Mouse (Mus musculus): ENCODE measurements at regions not wholly inside any gene's neighbourhood (a gene's known extent, or its start where the extent isn't known, plus 50 kb on each side); places are given as distances from the start of the nearest gene placed in this dataset.

DNA sequence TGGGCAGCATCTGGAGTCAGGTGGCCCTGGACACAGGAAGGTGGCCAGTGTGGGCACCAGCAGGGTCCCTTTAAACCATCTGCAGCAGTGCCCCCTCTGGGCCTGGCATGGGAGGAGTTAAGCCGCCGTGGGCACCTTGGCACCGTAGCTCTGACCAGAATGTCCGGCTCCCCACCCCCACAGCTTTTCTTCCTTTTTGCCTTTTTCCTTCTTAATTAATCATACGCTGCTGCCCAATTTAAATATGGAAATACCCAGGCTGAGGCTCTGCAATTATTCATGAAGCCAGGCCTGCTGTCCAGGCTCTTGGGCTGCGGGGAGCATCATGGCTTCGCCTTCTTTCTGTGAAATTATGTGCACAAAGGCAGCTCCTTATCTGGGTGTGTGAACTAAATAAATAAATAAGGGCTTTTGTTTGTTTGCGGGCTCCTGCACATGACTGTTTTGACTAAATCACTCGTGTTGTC lies 70.6 kb upstream of the Wnt7b start:
- peaks cover 46% of the 10 kb centered on the region for H3K4me1 ChIP-seq
- H3K36me3 ChIP-seq = no peaks in the 10 kb centered on the region
- peak overlapping the region; percentile 46 for H3K4me2 ChIP-seq (replicated peaks)
- no peak overlapping the region for H3K9ac ChIP-seq
- peaks cover 92% of the 10 kb centered on the region for H3K27me3 ChIP-seq
- peak overlapping the region; percentile 97 for H3K27ac ChIP-seq
- no peak overlapping the region; the same call in 1 of the 2 replicates for H3K4me3 ChIP-seq
- peak; percentile 74 for ATAC-seq (ENCODE audit: low FRiP score)
- WGBS = 36% methylated on average over 9 of the region's 9 CpGs
- H3K9me3 ChIP-seq (replicated peaks) = no peaks in the 10 kb centered on the region

DNA sequence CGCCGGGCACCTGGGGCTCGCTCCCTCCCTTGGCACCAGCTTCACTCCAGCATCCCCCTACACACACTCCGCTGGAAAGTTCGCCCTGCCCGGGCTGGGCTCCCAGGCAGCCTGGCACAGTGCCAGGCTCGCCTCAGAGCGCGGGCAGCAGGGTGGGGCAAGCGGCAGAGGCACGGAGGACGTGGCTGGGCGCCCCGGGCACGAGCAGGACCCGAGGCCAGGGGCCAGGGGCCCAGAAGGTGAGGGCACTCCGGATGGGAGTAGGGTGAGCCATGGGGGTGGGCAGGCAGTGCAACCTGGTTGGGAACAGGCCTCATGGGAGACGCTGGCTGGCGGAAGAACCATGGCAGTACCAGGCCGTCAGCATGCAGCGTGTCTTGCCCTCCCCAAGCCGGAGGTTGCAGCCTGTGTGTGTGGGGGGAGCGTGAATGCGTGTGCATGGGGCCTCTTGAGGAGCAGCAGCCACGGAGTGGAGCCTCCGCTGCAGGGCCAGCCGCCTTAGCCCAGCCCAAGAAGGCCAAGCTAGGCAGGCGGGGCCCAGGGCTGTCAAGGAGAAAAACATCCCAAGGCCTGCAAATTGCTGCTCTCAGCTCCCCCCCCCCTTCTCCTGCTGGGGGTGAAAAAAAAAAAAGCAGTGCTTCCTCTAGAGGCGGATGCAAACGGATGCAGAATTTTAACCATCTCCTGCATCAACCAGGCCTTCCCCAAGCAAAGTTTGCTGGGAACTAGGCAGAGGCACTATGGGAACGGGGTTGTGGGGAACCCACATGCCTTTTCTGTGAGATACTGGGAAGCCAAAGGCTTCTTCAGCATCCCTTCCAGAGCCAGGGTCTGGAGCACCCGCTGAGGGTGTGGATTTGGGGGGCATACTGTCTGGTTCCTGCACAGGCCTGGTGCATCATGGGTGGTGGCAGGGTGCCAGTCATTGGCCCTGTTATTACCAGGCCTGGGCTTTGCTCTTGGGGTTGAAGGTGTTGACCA lies 71.4 kb upstream of the Wnt7b start:
- WGBS = 31% methylated on average over 28 of the region's 32 CpGs
- Histone ChIP-seq H3K4me1 (peaks cover 46% of the 10 kb centered on the region), H3K9ac (peak overlapping the region; percentile 60), H3K36me3 (no peaks in the 10 kb centered on the region), H3K9me3 (replicated peaks) (no peaks in the 10 kb centered on the region), H3K27ac (peak overlapping the region; percentile 97), H3K27me3 (peaks cover 92% of the 10 kb centered on the region), H3K4me3 (peak overlapping the region; percentile 29), H3K4me2 (replicated peaks) (peak overlapping the region; percentile 46)
- peak; percentile 85 for ATAC-seq (ENCODE audit: low FRiP score)

DNA sequence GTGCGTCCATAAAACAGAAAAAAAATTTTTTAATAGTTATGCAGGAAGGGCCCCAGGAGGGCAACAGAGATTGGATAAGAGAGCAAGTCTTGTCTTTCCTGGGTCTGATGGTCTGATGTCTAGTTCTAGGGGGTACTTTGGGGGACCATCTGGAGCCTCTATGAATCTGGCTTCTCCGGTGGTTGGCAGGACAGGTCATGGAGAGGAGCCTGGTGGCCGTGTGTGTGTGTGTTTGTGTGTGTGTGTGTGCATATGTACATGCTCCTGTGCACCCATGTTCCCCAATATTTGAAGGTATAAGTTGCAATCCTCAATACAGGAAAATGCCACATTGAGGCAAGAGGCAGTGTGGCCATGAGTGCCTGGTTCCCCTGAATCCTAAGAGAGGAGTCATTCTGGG lies 72.5 kb upstream of the Wnt7b start:
- H3K4me2 ChIP-seq (replicated peaks) = peak overlapping the region; percentile 46
- 94% methylated on average over 3 of the region's 3 CpGs for WGBS
- peaks cover 90% of the 10 kb centered on the region for H3K27me3 ChIP-seq
- peaks cover 46% of the 10 kb centered on the region for H3K4me1 ChIP-seq
- H3K36me3 ChIP-seq = no peaks in the 10 kb centered on the region
- no peaks in the 10 kb centered on the region for H3K9me3 ChIP-seq (replicated peaks)
- ATAC-seq (ENCODE audit: low FRiP score) = no peak
- H3K4me3 ChIP-seq = no peak overlapping the region
- H3K9ac ChIP-seq = no peak overlapping the region
- peak overlapping the region; percentile 97 for H3K27ac ChIP-seq

DNA sequence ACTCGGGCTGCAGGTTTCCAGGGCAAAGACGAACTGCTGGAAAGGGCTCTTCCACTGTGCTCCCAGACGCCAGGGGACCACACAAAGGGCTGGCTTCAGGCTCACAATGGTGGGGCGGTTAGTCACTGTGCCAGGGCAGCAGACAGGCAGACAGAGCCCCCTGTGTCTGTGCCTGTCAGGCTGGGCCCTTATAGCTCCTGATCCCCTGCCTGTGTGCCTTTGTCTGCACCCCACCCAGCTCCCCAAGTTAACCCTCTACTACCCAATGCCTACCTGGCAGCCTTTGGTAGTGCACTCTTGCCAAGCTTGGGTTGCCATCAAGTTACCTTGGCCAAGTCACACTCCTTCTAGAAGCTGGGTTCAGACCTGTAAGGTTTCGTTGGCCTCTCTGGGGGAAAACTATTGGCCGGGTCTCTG lies 73.5 kb upstream of the Wnt7b start:
- ATAC-seq (ENCODE audit: low FRiP score) = peak; percentile 70
- 43% methylated on average over 6 of the region's 6 CpGs for WGBS
- Histone ChIP-seq H3K27me3 (peaks cover 89% of the 10 kb centered on the region), H3K4me1 (peaks cover 49% of the 10 kb centered on the region), H3K4me3 (no peak overlapping the region), H3K9ac (peak overlapping the region; percentile 39; the same call in 1 of the 2 replicates), H3K4me2 (replicated peaks) (peak overlapping the region; percentile 46; the same call in 1 of the 2 replicates), H3K36me3 (no peaks in the 10 kb centered on the region), H3K27ac (peak overlapping the region; percentile 97), H3K9me3 (replicated peaks) (no peaks in the 10 kb centered on the region)

DNA sequence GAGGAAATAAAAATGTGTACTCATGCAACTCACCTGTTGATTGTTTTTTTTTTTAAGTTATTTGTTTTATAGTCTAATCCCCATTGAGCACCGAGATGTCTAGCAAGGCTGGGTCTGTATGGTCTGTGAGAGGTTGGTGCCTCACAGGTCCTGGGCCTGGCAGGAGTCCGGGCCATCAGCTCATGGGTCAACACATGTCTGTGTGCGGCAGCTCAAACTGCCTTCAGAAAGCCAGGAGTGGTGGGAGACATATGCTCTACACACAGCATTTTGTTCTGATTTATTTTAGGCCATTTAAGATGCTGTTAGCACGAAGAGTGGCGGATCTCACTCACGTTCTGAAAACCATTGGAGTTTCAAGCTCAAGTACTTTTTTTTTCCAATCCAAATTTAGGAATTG lies 74.6 kb upstream of the Wnt7b start:
- Histone ChIP-seq H3K27me3 (peaks cover 89% of the 10 kb centered on the region), H3K27ac (no peak overlapping the region), H3K4me1 (peaks cover 45% of the 10 kb centered on the region), H3K4me2 (replicated peaks) (no peak overlapping the region), H3K4me3 (no peak overlapping the region), H3K9ac (no peak overlapping the region), H3K36me3 (no peaks in the 10 kb centered on the region), H3K9me3 (replicated peaks) (no peaks in the 10 kb centered on the region)
- ATAC-seq (ENCODE audit: low FRiP score) = no peak
- 83% methylated on average over 6 of the region's 6 CpGs for WGBS

DNA sequence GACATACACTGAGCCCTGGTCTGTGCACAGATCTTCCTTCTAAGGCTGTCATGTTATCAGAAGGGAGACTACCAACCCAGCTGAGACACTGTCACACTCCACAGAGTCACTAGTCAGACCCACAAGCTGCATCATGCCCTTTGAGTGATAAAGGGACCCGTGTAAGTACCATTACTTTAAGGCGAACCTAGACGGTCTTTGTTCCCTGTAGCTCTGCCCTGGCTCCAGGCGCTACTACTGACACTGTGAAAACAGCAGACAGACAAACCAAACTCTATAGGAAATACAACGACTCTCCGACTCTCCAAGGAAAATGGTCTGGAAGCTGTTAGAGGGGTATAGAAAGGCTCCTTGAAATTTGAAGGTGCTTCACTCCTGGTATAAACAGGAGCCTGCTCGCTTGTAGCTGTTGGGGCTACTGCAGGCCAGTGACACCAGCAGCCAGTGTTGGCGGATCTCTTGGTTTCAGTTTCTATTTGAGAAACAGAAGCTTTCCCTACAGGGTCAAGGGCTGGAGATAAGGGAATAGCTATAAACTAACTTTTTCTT lies 75.2 kb upstream of the Wnt7b start:
- Histone ChIP-seq H3K9ac (no peak overlapping the region), H3K9me3 (replicated peaks) (no peaks in the 10 kb centered on the region), H3K4me3 (no peak overlapping the region), H3K27ac (no peak overlapping the region), H3K27me3 (peaks cover 89% of the 10 kb centered on the region), H3K36me3 (no peaks in the 10 kb centered on the region), H3K4me2 (replicated peaks) (no peak overlapping the region), H3K4me1 (peaks cover 38% of the 10 kb centered on the region)
- no peak for ATAC-seq (ENCODE audit: low FRiP score)
- 65% methylated on average over 8 of the region's 8 CpGs for WGBS

DNA sequence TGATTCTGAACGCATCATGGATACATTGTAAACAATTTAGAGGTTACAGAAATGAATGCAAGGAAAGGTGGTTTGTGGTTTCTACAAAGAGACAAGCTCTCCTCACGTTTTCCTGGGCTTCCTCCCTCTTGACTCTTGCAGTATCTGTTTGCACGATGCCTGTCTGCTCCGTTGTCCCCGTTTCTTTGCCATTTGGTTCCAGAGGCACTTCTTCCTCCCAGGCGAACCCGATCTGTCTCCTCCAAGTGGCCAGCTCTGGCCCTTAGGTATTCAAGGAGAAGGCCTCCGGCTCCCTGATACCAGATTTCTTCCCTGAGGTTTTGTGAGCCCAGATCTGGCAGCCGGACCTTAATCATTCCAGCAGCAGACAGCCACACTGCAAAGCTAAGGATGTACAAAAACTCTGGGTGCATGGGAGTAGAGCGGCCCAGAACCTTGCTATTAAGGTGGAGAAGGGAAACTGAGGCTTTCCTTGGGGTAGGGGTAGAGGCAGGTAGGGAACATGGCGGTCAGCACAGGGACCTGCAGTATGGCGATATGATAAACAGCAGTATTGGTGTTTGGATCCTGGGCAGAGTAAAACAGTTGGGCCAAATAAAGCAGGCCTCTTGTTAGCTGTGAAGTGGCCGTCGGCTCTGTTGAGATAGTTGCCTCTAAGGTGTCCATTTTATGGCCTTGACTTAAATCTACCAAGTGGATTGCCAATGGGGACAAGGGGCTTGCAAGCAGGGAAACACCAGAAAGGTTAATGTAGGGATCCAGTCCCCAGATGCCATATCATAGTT lies 76.0 kb upstream of the Wnt7b start:
- H3K36me3 ChIP-seq = no peaks in the 10 kb centered on the region
- H3K4me1 ChIP-seq = peaks cover 31% of the 10 kb centered on the region
- H3K9ac ChIP-seq = no peak overlapping the region
- H3K27me3 ChIP-seq = peaks cover 91% of the 10 kb centered on the region
- H3K9me3 ChIP-seq (replicated peaks) = no peaks in the 10 kb centered on the region
- no peak overlapping the region for H3K4me2 ChIP-seq (replicated peaks)
- WGBS = 77% methylated on average over 14 of the region's 14 CpGs
- no peak for ATAC-seq (ENCODE audit: low FRiP score)
- no peak overlapping the region for H3K27ac ChIP-seq
- no peak overlapping the region for H3K4me3 ChIP-seq

DNA sequence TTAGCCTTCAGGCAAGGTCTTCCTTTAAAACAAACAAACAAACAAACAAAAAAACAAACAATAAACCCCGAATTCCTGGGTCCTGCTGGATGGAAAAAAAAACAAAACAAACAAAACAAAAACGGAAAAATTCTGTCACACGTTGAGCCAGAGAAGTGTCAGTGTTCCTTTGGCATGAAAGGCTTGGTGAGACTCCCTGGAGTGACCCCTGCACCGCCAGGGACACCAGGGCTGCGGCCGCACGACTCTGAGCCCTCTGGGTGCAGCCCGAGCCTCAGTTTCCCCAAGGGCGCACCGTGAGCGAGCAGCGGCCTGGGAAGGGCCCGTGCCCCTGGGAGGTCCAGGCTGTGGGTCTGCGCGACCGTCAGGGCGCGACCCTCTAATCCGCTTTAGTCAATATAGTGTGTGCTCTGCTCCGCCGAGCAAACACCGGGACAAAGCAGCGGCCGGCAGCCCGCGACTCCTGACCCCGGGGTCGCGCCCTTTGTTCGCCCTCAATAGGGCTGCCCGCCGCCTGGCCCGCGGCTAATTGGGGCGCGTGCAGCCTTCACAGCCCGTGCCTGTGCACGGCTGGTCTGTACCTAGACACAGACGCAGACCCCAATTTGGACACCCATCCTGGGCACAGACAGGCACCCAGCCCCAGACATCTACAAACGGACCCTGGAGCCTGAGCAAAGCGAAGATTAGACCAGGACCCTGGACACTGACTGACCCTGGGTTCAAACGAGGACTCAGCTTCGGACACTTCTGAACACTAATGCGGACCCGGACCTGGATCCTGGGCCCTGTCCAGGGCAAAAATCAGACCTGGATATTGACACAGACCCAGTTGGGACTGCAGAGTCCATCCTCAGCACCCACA lies 74.0 kb upstream of the Ppara start:
- peaks cover 90% of the 10 kb centered on the region for H3K27me3 ChIP-seq
- no peaks in the 10 kb centered on the region for H3K9me3 ChIP-seq (replicated peaks)
- H3K36me3 ChIP-seq = no peaks in the 10 kb centered on the region
- peaks cover 9% of the 10 kb centered on the region; the same call in 1 of the 2 replicates for H3K4me1 ChIP-seq
- H3K4me3 ChIP-seq = no peak overlapping the region
- peak overlapping the region; percentile 9 for H3K4me2 ChIP-seq (replicated peaks)
- ATAC-seq (ENCODE audit: low FRiP score) = no peak; the same call in 1 of the 2 replicates
- H3K27ac ChIP-seq = no peak overlapping the region
- no peak overlapping the region for H3K9ac ChIP-seq
- 7% methylated on average over 45 of the region's 45 CpGs for WGBS

DNA sequence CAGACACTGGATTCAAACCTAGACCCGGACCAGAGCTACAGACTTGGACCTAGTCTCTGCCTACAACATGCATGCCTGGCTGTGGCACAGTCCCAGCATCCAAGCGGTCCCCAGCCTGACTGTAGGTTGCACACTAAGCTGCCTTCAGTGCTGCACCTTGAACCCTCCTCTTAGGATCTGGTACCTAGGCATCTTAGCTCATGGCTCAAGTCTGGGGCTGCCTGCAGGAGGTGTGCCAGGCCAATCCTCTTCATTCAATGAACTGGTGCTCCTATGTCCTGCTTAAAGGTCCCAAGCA lies 73.4 kb upstream of the Ppara start:
- peaks cover 4% of the 10 kb centered on the region for H3K4me1 ChIP-seq
- H3K27me3 ChIP-seq = peaks cover 85% of the 10 kb centered on the region
- no peak overlapping the region for H3K4me2 ChIP-seq (replicated peaks)
- H3K27ac ChIP-seq = no peak overlapping the region
- no peak overlapping the region for H3K4me3 ChIP-seq
- WGBS = 52% methylated on average over 2 of the region's 2 CpGs
- H3K9ac ChIP-seq = no peak overlapping the region
- H3K9me3 ChIP-seq (replicated peaks) = no peaks in the 10 kb centered on the region
- H3K36me3 ChIP-seq = no peaks in the 10 kb centered on the region
- ATAC-seq (ENCODE audit: low FRiP score) = no peak

DNA sequence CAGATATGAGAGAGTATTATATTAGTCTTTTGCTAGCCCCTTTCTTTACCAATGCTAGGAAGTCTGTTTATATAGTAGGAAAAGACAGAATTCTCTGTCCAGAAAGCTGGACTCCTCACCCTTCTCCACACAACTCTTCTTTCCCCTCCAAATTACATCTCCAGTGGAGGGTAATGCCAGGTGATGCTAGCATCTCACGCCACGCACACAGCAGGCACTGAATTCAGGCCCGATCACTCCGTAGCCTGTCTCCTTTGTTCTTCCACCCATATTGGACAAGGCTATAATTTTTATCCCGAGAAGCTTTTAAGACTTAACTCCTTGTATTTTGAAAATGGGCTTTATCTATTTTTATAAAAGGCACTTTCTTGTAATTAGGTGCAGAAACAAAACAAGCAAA lies 73.0 kb upstream of the Ppara start:
- Histone ChIP-seq H3K27me3 (peaks cover 86% of the 10 kb centered on the region), H3K4me1 (peaks cover 8% of the 10 kb centered on the region), H3K36me3 (no peaks in the 10 kb centered on the region), H3K9ac (no peak overlapping the region), H3K4me2 (replicated peaks) (no peak overlapping the region), H3K4me3 (no peak overlapping the region), H3K9me3 (replicated peaks) (no peaks in the 10 kb centered on the region), H3K27ac (no peak overlapping the region)
- 92% methylated on average over 5 of the region's 5 CpGs for WGBS
- no peak for ATAC-seq (ENCODE audit: low FRiP score)

DNA sequence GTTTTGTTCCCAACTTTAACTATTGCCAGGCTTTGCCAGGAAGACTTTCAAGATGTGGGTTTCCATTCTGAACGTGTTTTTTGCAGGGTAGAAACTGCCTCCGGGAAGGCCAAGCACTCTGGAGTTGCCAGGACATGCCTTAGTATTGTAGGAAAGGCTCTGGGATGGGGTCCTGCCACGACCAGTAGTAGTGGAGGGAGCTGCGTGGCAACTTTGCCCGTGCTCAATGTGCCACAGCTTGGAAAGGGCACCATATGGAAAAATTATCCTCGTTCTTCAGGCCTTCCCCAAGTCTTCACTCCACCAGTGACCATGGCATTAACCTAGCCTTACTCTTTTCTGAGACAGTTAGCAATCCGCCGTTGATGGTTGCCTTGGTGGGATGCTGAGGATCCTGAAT lies 72.5 kb upstream of the Ppara start:
- Histone ChIP-seq H3K27ac (no peak overlapping the region), H3K9me3 (replicated peaks) (no peaks in the 10 kb centered on the region), H3K4me1 (peaks cover 8% of the 10 kb centered on the region), H3K9ac (no peak overlapping the region), H3K4me3 (no peak overlapping the region), H3K27me3 (peaks cover 83% of the 10 kb centered on the region), H3K36me3 (no peaks in the 10 kb centered on the region), H3K4me2 (replicated peaks) (no peak overlapping the region)
- WGBS = 90% methylated on average over 8 of the region's 8 CpGs
- no peak for ATAC-seq (ENCODE audit: low FRiP score)

All from hindbrain, embryonic 12.5 days (tissue).